Mouse (Mus musculus): Measurements from ENCODE around the gene Unc13a. TPM values are rescaled to one million over a fixed set of nuclear protein-coding genes. Genes with fewer than 3 reads are reported as not detected.

Unc13a gene
- polyA plus RNA-seq (2012; rRNA removed), result 123 and 130 TPM in 2 replicates

DNA sequence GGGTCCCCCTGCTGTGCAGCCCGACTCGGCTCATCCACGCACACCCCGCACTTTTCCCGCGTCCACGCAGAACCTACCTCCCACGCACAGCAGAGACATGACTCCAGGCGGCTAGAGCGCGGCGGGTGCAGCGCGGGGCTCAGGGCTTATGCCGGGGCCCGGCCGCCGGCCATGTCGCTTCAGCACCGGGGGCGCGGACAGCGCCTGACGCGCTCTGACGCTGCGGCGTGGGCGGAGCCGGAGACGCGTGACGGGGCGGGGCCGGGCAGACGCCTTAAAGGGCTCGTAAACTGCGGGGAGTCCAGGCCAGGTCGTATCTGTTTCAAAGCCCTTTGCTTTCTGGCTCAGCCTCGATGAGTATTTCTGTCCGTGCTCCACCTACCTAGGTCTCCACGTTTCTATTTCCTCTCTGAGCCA lies at the start of gene Unc13a:
Unc13a (minus strand) TSS at position 209 of the 417 bp plus-strand sequence.

DNA sequence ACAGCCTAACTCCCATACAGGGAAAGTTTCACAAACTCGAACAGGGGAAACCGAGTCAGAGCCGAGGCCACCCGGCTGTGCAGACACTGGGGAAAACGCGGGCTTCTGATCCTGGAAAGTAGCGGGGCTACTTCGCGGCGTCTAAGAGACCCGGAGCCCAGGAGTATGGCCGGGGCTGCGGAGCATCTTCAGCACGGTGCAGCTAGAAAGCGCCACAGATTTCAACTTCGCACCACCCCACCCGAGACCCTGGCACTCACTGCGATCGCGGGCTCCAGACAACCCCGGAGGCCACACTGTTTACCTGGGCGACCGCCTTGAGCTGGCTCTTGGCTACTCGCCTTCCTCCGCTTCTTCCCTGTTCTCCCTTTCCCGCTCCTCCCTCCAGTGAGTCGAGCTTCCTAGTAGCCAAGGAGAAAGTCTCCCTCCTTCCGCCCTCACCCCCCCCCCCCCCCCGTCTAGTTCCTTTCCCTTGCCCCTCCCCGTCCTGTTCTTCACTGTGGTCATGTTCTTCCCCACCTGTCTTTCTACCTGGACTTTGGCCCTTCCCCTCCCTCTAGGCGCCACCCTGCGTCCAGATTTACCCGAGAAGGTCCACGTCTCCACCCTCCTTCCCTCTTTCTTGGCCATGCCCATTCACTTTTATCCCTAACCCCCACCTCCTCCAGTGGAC lies 30.0 kb upstream of the Unc13a start, which contains the start of gene B3gnt3:
B3gnt3 (minus strand) TSS at position 376 of the 673 bp plus-strand sequence.

DNA sequence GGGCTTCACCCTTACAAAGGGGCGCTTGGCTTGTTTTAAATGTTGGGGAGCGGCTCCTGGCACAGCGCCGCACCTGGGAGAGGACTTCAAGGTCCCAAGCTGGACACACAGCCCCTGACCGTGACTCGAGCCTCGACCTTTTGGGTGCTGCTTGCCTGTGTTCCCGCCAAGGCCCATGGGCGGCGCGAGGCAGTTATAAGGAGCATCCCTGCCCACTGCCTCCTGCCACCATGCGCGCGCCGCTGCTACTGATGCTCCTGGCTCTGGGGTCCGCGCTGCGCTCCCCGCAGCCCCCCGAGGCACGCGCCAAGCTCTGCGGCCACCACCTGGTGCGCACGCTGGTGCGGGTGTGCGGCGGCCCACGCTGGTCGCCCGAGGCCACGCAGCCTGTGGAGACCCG lies 17.5 kb upstream of the Unc13a start, which contains the start of gene Insl3:
Insl3 (plus strand) TSS at position 187 of the 400 bp plus-strand sequence.

DNA sequence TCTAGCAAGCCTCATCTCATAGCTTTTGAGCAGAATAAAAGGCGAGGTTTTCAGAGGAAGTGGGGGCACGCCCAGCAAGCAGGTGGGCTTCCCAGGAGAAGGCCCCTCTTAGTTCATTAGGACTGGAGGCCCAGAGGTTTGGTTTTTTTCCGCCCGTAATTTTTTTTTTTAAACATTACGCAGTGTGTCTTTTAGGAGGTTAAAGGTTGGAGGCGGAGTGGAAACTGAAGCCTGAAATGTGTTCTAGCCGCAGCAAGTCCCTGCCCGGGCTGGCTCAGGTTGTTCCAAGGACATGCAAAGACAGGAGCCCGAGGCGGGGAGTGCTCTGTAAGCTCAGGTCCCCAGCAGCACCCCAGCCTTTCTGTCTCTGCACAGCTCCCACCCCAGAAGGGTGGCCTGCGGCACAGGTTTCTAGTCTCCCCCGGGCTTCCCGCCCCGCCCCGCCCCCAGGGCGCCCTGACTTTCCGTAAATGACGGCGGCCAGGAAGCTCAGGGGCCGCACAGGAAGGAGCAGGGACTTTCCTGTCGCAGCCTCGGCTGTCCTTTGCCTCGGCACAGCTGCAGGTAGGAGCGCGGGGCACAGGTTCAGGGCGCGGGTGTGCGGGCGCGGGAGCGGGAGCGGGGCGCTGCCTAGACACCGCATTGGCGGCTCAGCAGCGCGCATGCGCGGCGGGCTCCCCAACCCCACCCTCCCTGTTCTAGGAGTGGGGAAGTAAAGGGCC lies 4.6 kb upstream of the Unc13a start, which contains the start of gene Jak3:
Jak3 (plus strand) TSS at position 277 of the 722 bp plus-strand sequence.

DNA sequence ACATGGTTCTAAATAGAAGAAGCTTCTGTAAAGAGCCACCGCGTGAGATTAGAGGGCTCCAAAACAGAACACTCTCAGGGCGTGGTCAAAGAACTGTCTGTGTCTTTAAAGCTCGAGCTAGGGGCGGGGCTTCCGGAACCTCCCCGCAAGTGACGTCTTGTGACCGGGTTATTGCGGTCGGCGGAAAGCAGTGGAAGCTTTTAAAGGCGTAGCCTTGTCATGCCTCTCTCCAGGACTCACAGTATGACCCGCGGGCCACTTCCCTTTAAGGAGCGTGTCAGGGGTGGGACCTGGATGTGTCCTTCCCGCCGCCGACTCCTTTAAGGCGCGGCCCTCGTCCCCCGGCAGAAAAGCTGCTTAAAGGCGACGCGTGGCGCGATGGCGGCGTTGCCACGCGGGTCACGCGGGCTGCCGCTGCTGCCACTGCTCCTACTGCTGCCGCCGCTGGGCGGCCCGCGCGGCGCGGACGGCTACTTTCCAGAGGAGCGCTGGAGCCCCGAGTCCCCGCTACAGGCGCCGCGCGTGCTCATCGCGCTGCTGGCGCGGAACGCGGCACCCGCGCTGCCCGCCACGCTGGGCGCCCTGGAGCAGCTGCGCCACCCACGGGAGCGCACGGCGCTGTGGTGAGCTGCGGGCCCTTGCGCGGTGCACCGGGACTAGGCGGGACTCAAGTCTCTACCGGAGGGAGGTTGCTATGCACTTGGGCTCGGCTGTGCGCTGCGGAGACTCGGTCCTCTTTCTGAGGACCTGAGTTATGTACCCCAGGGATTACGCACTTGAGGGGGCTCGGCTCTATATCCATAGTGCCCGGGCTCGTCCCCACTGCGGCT lies 60.5 kb downstream of the Unc13a start, which contains the start of gene Colgalt1:
Colgalt1 (plus strand) TSS at position 177 of the 830 bp plus-strand sequence.

DNA sequence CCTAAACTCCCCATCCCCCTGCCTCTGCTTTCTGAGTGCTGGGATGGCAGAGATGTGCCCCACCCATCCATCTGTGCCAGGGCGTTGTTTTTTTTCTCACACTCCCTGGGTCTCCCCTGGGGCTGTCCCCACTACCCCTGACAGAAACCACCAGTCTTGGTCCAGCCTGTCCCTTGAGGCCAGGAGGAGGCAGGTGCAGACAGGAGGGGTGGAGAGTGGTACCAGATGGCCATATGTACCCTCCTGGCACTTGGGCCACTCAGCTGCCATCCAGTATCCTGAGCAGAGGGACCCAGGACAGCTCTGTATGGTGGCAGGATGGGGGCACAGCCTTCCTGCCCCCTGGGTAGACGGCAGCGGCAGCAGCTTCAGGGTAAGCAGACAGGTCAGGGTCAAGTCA lies 74.1 kb downstream of the Unc13a start, which contains the start of gene Fam129c:
Fam129c (plus strand) TSS at position 198 of the 400 bp plus-strand sequence.

DNA sequence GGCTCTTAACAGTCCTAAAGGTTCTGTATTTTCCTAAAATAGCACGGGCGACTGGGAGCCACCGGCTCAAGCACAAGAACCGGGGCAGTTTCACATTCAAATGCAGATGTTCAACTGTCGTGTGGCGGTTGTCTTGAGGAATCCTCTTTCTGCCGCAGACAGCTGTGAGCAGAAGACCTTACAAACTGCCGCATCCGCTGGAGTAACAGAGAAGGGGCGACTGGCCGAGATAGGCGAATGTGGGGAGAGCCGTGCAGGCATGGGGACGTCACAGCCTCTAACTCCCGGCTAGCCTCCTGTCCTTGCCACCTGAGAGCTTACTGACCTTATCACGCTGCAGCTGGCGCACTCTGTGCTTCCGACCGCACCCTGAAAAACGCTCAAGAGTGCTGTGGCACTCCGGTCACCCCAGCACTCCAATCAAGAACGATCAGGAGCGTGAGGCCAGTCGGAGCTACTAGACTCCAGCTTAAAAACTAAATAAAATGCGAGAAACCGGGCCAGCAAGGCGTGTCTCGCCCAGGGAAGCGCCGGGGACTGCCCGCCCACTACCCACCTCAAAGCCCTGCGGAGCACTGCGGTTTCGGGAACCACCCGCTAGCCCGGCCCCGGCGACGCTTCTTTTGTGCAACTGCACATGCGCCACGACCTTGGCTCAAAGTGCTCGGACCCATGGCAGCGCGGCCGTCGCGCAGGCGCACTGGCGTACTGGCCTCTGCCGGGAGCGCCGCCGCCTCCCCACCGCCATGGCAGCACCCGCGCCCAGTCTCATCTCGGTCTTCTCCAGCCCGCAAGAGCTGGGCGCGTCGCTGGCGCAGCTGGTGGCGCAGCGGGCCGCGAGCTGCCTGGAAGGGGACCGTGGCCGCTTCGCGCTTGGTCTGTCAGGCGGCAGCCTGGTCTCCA lies 79.8 kb downstream of the Unc13a start, which contains the start of gene Pgls:
Pgls (plus strand) TSS at position 706 of the 903 bp plus-strand sequence.

Other genes starting within 250 kb of the Unc13a start
- 155 and 157 TPM in 2 replicates for gene Abhd8, start 208.1 kb downstream of the Unc13a start, polyA plus RNA-seq (2012; rRNA removed)
- 85.0 and 87.9 TPM in 2 replicates for gene Mrpl34, start 206.8 kb downstream of the Unc13a start, polyA plus RNA-seq (2012; rRNA removed)
- gene Dda1, start 202.6 kb downstream of the Unc13a start, polyA plus RNA-seq (2012; rRNA removed), result 190 and 206 TPM in 2 replicates
- 123 and 129 TPM in 2 replicates for gene Ano8, start 185.8 kb downstream of the Unc13a start, polyA plus RNA-seq (2012; rRNA removed)
- gene Gtpbp3, start 183.7 kb downstream of the Unc13a start, polyA plus RNA-seq (2012; rRNA removed), result 26.4 and 27.6 TPM in 2 replicates
- 5.8 and 9.6 TPM in 2 replicates for gene Plvap, start 160.0 kb downstream of the Unc13a start, polyA plus RNA-seq (2012; rRNA removed)
- 0.12 and 0.76 TPM in 2 replicates for gene Ccdc194, start 146.0 kb downstream of the Unc13a start, polyA plus RNA-seq (2012; rRNA removed)
- 23.7 and 32.4 TPM in 2 replicates for gene Bst2, start 134.3 kb downstream of the Unc13a start, polyA plus RNA-seq (2012; rRNA removed)
- 83.5 and 85.0 TPM in 2 replicates for gene Mvb12a, start 128.8 kb downstream of the Unc13a start, polyA plus RNA-seq (2012; rRNA removed)
- gene Tmem221, start 112.9 kb downstream of the Unc13a start, polyA plus RNA-seq (2012; rRNA removed), result 0.06 and 0.16 TPM in 2 replicates
- 0.04 TPM in 1 of 2 replicates, not detected in the other for gene Nxnl1, start 105.2 kb downstream of the Unc13a start, polyA plus RNA-seq (2012; rRNA removed)
- gene Slc27a1, start 102.9 kb downstream of the Unc13a start, polyA plus RNA-seq (2012; rRNA removed), result 125 and 129 TPM in 2 replicates
- 81.8 and 92.2 TPM in 2 replicates for gene Pgls, start 79.6 kb downstream of the Unc13a start, polyA plus RNA-seq (2012; rRNA removed)
- gene Fam129c, start 74.1 kb downstream of the Unc13a start, polyA plus RNA-seq (2012; rRNA removed), result 8.6 and 9.1 TPM in 2 replicates
- 164 and 174 TPM in 2 replicates for gene Colgalt1, start 60.8 kb downstream of the Unc13a start, polyA plus RNA-seq (2012; rRNA removed)
- 5.1 TPM in 2 replicates for gene Jak3, start 4.5 kb upstream of the Unc13a start, polyA plus RNA-seq (2012; rRNA removed)
- gene Insl3, start 17.5 kb upstream of the Unc13a start, polyA plus RNA-seq (2012; rRNA removed), result 1.2 and 2.9 TPM in 2 replicates
- gene B3gnt3, start 30.0 kb upstream of the Unc13a start, polyA plus RNA-seq (2012; rRNA removed), result 0.54 and 0.59 TPM in 2 replicates
- 189 and 205 TPM in 2 replicates for gene Fcho1, start 54.0 kb upstream of the Unc13a start, polyA plus RNA-seq (2012; rRNA removed)
- gene Zfp709, start 210.3 kb upstream of the Unc13a start, polyA plus RNA-seq (2012; rRNA removed), result 3.2 and 3.5 TPM in 2 replicates
- gene Zfp882, start 236.9 kb upstream of the Unc13a start, polyA plus RNA-seq (2012; rRNA removed), result 11.0 and 11.7 TPM in 2 replicates
- gene Zfp617, start 236.9 kb upstream of the Unc13a start, polyA plus RNA-seq (2012; rRNA removed), result 18.4 and 20.8 TPM in 2 replicates

Measured in central nervous system, embryonic 18 days (tissue).